Mouse (Mus musculus) E14TG2a.4 (cell line): Measurements from ENCODE around the gene Slfn9.
"Not testable (repeated sequence)": the region's sequence is repeated elsewhere in the genome, so short reads cannot be mapped to it uniquely, and the experiment has no call there.

Experiments used
- CTCF ChIP-seq: conservative IDR thresholded peaks from 2 replicates; pipeline ENCODE4 v1.5.1; 2014; ENCODE audit warnings: low read length
- POU5F1 ChIP-seq: IDR thresholded peaks from 2 replicates; pipeline ENCODE4 v1.6.1; 2014; ENCODE audit warnings: low read length, borderline replicate concordance

- not testable (repeated sequence) for TF ChIP-seq CTCF, POU5F1
These were observed 47.1 kb upstream of the Slfn9 start for GRCm38 (mm10) chr11:83038686-83039085.
